34 mouse cellular contexts compared by ENCODE assay signal in the genomic region with DNA sequence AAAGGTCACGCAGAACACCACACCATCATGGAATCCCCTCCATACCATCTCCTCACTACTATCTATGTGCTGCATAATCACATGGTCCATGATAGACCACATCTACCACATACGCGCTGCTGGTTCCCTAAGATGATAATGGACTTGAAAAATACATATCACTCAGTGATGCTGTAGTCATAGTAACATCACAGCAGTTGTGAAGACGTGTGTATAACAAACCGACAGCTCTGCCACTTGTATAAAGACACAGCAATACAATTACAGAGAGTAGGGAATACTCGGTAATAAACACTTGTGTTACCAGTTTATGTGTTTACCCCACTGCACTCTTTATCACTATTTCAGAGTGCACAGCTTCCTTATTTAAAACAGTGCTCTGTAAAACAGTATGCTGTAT. TPM values are rescaled to one million over a fixed set of nuclear protein-coding genes. Genes with fewer than 3 reads are reported as not detected.
"Had no signal": no experiment of that assay in that cellular context is flagged by ENCODE, and none has a peak within 500 bp of the region (broad histone marks: within the 10 kb centered on the region; RNA-seq: fewer than 3 reads in every experiment).

No protein-coding gene starts in this region.

- H3K27ac ChIP-seq: left cerebral cortex, adult 2 months; limb, embryonic 10.5 days; limb, embryonic 12.5 days; limb, embryonic 13.5 days; limb, embryonic 15.5 days; liver, embryonic 12.5 days; liver, embryonic 13.5 days; liver, embryonic 14.5 days; liver, embryonic 15.5 days; lung, embryonic 15.5 days; macrophage; midbrain, embryonic 10.5 days; midbrain, embryonic 12.5 days; midbrain, embryonic 13.5 days; midbrain, embryonic 15.5 days; neural tube, embryonic 12.5 days had no signal

- DNase-seq: left cerebral cortex, postnatal 4 days; liver; liver, embryonic 13.5 days; liver, postnatal 0 days; lung, adult 18-20 months; lung, adult 2 months; lung, embryonic 14.5 days; lung, postnatal 10 days; lung, postnatal 14 days; lung, postnatal 36 days; lung, postnatal 4 days; midbrain, embryonic 14.5 days had no signal

- H3K36me3 ChIP-seq: limb, embryonic 10.5 days; limb, embryonic 12.5 days; limb, embryonic 13.5 days; limb, embryonic 15.5 days; liver, embryonic 12.5 days; liver, embryonic 13.5 days; liver, embryonic 15.5 days; lung, embryonic 15.5 days; midbrain, embryonic 10.5 days; midbrain, embryonic 12.5 days; midbrain, embryonic 13.5 days; midbrain, embryonic 15.5 days; neural tube, embryonic 12.5 days had no signal

- H3K4me2 ChIP-seq: limb, embryonic 12.5 days; limb, embryonic 13.5 days; limb, embryonic 15.5 days; liver, embryonic 11.5 days; liver, embryonic 12.5 days; liver, embryonic 13.5 days; liver, embryonic 15.5 days; lung, embryonic 14.5 days; lung, embryonic 15.5 days; midbrain, embryonic 12.5 days; midbrain, embryonic 13.5 days; midbrain, embryonic 15.5 days; neural tube, embryonic 12.5 days had no signal

- H3K4me1 ChIP-seq: limb, embryonic 15.5 days; liver, embryonic 12.5 days; liver, embryonic 13.5 days; liver, embryonic 15.5 days; lung, embryonic 15.5 days; megakaryocyte, embryonic 14.5 days; midbrain, embryonic 13.5 days; midbrain, embryonic 15.5 days; neural tube, embryonic 12.5 days had no signal

- H3K9ac ChIP-seq: limb, embryonic 12.5 days; limb, embryonic 13.5 days; limb, embryonic 15.5 days; liver, embryonic 12.5 days; liver, embryonic 13.5 days; liver, embryonic 14.5 days; liver, embryonic 15.5 days; liver, postnatal 0 days; lung, embryonic 14.5 days; lung, embryonic 15.5 days; midbrain, embryonic 12.5 days; midbrain, embryonic 13.5 days; midbrain, embryonic 15.5 days; neural tube, embryonic 12.5 days had no signal

- H3K27me3 ChIP-seq: limb, embryonic 12.5 days; limb, embryonic 13.5 days; limb, embryonic 15.5 days; liver, embryonic 12.5 days; liver, embryonic 13.5 days; liver, embryonic 15.5 days; lung, embryonic 15.5 days; megakaryocyte, embryonic 14.5 days; midbrain, embryonic 12.5 days; midbrain, embryonic 13.5 days; midbrain, embryonic 15.5 days; neural tube, embryonic 12.5 days had no signal

- H3K9me3 ChIP-seq: limb, embryonic 10.5 days; limb, embryonic 12.5 days; limb, embryonic 13.5 days; limb, embryonic 15.5 days; liver, embryonic 12.5 days; liver, embryonic 13.5 days; liver, embryonic 15.5 days; lung, embryonic 15.5 days; midbrain, embryonic 10.5 days; midbrain, embryonic 12.5 days; midbrain, embryonic 13.5 days; midbrain, embryonic 15.5 days; neural tube, embryonic 12.5 days had no signal

- ATAC-seq: liver, embryonic 12.5 days; liver, postnatal 0 days; lung, postnatal 0 days; midbrain, embryonic 13.5 days; midbrain, embryonic 15.5 days; midbrain, embryonic 16.5 days had no signal

- H3K4me3 ChIP-seq: left cerebral cortex, adult 2 months; limb, embryonic 10.5 days; limb, embryonic 12.5 days; limb, embryonic 13.5 days; limb, embryonic 15.5 days; liver, embryonic 12.5 days; liver, embryonic 13.5 days; liver, embryonic 15.5 days; lung, embryonic 15.5 days; megakaryocyte, embryonic 14.5 days; midbrain, embryonic 10.5 days; midbrain, embryonic 12.5 days; midbrain, embryonic 13.5 days; midbrain, embryonic 15.5 days; myocyte; neural tube, embryonic 12.5 days had no signal

RNA-seq across cellular contexts. Expression of gene Ccdc149, which starts 20.2 kb away (rescaled TPM):
- total RNA-seq: megakaryocyte, adult 5-6 weeks; monocyte, adult 5-6 weeks had no signal
- polyA plus RNA-seq: macrophage, myocyte had no signal
